Mouse (Mus musculus): ENCODE measurements around the gene Ces2a.

DNA sequence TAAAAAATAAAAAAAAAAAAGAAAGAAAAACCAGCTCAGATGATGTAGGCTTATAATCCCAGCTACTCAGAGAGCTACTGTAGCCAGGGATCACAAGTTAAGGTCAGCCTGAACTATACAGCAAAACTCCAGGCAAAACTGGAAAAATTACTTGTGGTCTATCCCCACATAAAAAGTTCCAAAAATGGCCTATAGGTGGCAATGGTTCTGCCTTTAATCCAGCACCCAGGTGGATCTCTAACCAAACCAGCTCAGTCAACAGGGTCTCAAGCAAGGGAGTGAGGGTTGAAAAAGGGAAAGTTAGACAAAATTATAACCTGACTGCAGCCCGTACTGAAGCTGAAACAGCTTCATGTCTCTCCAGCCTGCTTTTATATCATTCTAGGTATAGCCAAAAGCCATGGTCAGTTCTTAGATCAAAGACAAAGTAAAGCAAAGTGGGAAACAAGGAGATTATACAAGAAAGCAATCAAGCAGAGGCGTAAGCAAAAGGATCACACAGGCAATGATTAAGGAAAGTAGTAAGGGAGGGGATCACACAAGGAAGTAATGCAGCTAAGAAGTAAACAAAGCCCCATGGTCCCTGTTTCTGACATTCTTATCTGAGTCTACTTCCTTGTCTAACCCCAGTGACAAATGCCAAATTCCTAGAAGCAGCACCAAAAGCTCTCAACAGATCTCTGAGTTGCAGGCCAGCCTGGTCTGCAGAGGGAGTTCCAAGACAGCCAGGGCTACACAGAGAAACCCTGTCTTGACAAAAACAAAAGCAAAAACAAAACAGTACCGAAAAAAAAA lies 56.3 kb downstream of the Ces2a start:
- TF ChIP-seq CTCF (IDR thresholded peaks at IDR 0.05; ENCODE audit: borderline replicate concordance, insufficient read depth, low read length), result no peak
- no peak for TF ChIP-seq POLR2A (IDR thresholded peaks at IDR 0.05; ENCODE audit: low read depth, low read length)

Data from embryonic fibroblast, embryonic 13.5 days (primary cell).